Mouse (Mus musculus) forebrain, embryonic 14.5 days (tissue): Measurements from ENCODE around the gene Naa80. TPM values are rescaled to one million over a fixed set of nuclear protein-coding genes. Genes with fewer than 3 reads are reported as not detected.

Source experiments
- ATAC-seq: fragments of 200-750 bp; cut with Nextera tagmentation; 2 replicates; pipeline ENCODE4 v1.8.0; 2017; ENCODE audit warnings: mild to moderate bottlenecking, moderate library complexity
- DNase-seq: peaks from one replicate; pipeline ENCODE4 v3.0.0-alpha.2; 2015; ENCODE audit warnings: low spot score
- H3K27ac ChIP-seq: fragments of 300-500 bp; sonication (generic); 2 replicates; pipeline ENCODE4 v1.5.1; 2014; ENCODE audit warnings: low read depth, mild to moderate bottlenecking, control low read depth, low read length, moderate library complexity
- H3K27me3 ChIP-seq: fragments of 300-500 bp; sonication (generic); replicated peaks from 2 replicates; pipeline ENCODE4 v1.6.1; 2014; ENCODE audit warnings: low read length, control low read depth, mixed read lengths; ENCODE audit not compliant: control insufficient read depth, insufficient read depth
- H3K36me3 ChIP-seq: fragments of 300-500 bp; sonication (generic); 2 replicates; pipeline ENCODE4 v1.6.1; 2014; ENCODE audit warnings: low read length, control low read depth; ENCODE audit not compliant: control insufficient read depth, insufficient read depth
- H3K4me1 ChIP-seq: fragments of 300-500 bp; sonication (generic); 2 replicates; pipeline ENCODE4 v1.6.1; 2014; ENCODE audit warnings: antibody characterized with exemption, low read length, control low read depth; ENCODE audit not compliant: control insufficient read depth, insufficient read depth
- H3K4me2 ChIP-seq: fragments of 300-500 bp; sonication (generic); 2 replicates; pipeline ENCODE4 v1.6.1; 2014; ENCODE audit warnings: mild to moderate bottlenecking, control low read depth, low read length
- H3K4me3 ChIP-seq: fragments of 300-500 bp; sonication (generic); 2 replicates; pipeline ENCODE4 v1.5.1; 2014; ENCODE audit warnings: low read depth, low read length, control low read depth
- H3K9ac ChIP-seq: fragments of 300-500 bp; sonication (generic); 2 replicates; pipeline ENCODE4 v1.6.1; 2014; ENCODE audit warnings: mild to moderate bottlenecking, low read length, control low read depth, moderate library complexity
- H3K9me3 ChIP-seq: fragments of 300-500 bp; sonication (generic); replicated peaks from 2 replicates; pipeline ENCODE4 v1.6.1; 2016; ENCODE audit warnings: low read length, control low read depth, mixed read lengths; ENCODE audit not compliant: control insufficient read depth
- WGBS: fragments of 180-500 bp; shearing (Covaris S2); extraction: QIAGEN DNeasy Blood & Tissue Kit; methylation state at CpG from one replicate; pipeline ENCODE4 v1.1.7; 2014; 5-methylcytosine and 5-hydroxymethylcytosine counted together
- polyA plus RNA-seq: library from polyadenylated mRNA; unstranded; fragments of >200 nt; fragmentation: Nextera tagmentation; extraction: Ambion mirVana; gene quantifications from 2 replicates; pipeline ENCODE4 v1.2.1, GENCODE M21; 2014

The Naa80 gene
- polyA plus RNA-seq, 1 experiment from 2014 or later, result 18.7 TPM

DNA sequence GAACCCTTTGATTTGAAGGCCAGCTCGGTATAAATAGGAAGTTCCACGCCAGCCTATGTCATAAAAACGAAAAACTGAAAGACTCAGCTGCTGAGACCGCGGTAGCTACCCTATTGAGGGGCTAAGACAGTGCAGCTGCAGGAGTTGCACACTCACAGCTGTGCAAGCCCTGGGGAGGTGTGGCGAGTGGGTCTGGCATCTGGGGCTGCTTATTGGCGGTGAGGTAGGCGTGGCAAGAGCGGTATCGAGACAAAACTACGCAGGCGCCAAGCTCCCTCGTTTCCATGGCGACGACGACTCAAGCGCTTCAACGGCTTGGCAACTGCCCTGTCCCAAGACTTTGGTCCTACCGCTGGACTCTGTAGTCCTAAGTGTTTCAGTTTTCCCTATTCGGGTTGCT is 31.7 kb upstream of the Naa80 start, which contains the start of gene Zmynd10:
Gene Zmynd10, plus strand, starts transcription at position 273 of the 400 bp plus-strand sequence.
- Histone ChIP-seq H3K9me3 (no peaks in the 10 kb centered on the region), H3K9ac (peak within 1 kb of the TSS; percentile 33; the same call in 1 of the 2 replicates), H3K4me3 (peak within 1 kb of the TSS; percentile 4; the same call in 1 of the 2 replicates), H3K4me1 (peaks cover 25% of the 10 kb centered on the region), H3K36me3 (peaks cover 12% of the 10 kb centered on the region), H3K4me2 (peak within 1 kb of the TSS; percentile 44), H3K27me3 (peaks cover 18% of the 10 kb centered on the region), H3K27ac (peak within 1 kb of the TSS; percentile 44; the same call in 1 of the 2 replicates)
- DNase-seq (peak; percentile 95), ATAC-seq (peak; percentile 63)
- WGBS, result 3% methylated on average over 20 of the region's 20 CpGs

DNA sequence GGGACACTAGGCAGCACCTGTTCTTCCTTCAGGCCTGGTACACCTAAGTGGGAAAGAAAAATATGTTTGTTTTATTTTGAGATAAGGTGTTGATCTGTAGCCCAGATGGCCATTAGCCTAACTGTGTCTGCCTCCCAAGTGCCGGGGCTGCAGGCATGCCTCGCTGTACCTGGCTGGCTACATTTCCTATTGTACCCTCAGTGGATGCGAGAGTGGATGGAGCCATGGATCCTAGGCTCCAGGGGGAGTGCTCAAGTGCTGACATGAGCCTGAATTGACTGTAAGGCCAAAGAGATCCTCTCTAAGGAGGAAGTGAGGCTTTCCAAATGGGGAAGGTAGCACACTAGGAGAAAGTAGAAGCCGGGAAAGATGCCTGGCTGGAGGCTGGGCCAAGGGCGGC is 30.7 kb upstream of the Naa80 start:
- H3K4me3 ChIP-seq, result no peak overlapping the region
- peaks cover 18% of the 10 kb centered on the region for H3K4me1 ChIP-seq
- no peak overlapping the region for H3K27ac ChIP-seq
- DNase-seq, result no peak
- peaks cover 12% of the 10 kb centered on the region for H3K36me3 ChIP-seq
- H3K27me3 ChIP-seq, result peaks cover 28% of the 10 kb centered on the region
- H3K9ac ChIP-seq, result no peak overlapping the region
- H3K4me2 ChIP-seq, result no peak overlapping the region
- no peak for ATAC-seq
- H3K9me3 ChIP-seq, result no peaks in the 10 kb centered on the region
- WGBS, result 79% methylated on average over 5 of the region's 5 CpGs

DNA sequence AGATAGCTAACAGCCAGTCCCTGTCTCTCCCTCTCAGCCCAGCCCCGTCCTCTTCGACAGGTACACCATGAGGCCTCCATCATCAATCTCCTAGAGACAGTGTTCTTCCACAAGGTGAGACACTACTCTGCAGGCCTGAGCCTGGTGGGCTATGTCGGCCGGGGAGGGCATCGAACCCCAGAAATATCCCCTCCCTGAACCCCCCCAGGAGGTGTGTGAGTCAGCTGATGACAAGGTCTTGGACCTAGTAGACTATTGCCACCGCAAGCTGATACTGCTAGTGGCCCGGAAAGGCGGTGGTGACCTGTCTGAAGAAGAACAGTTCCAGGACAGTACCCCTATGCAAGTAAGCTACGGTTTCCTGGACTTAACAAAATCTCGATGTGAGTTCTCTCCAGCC is 29.9 kb upstream of the Naa80 start:
- Histone ChIP-seq H3K36me3 (peaks cover 11% of the 10 kb centered on the region), H3K4me2 (no peak overlapping the region), H3K27me3 (peaks cover 30% of the 10 kb centered on the region), H3K27ac (no peak overlapping the region), H3K4me3 (no peak overlapping the region), H3K4me1 (peaks cover 25% of the 10 kb centered on the region), H3K9ac (no peak overlapping the region), H3K9me3 (no peaks in the 10 kb centered on the region)
- DNase-seq (no peak), ATAC-seq (no peak)
- 92% methylated on average over 10 of the region's 10 CpGs for WGBS

DNA sequence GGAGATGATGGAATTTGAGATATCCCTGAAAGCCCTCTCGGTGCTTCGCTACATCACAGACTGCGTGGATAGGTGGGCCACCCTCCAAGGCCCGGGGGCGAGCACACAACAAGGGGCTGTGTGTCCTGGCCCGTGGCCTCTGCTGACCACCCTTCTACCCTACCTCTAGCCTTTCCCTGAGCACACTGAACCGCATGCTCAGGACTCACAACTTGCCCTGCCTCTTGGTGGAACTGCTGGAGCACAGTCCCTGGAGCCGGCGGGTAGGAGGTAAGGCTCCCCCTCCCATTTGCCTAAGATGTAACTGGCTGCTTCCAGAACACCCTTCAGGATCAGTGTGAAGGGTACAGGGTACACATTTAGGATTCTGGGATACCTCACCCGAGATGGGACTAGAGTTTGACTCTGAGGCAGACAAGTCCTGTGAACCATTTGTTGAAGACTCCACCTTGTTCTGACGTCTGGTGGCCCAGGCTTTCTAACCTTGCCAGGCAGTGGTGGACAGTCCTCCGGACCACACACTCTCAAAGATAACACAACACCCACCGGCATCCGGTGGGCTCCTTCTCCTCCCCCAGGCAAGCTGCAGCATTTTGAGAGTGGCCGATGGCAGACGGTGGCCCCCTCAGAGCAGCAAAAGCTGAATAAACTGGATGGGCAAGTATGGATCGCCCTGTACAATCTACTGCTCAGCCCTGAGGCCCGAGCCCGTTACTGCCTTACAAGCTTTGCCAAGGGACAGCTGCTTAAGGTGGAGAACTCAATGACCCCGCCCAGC is 29.2 kb upstream of the Naa80 start:
- Histone ChIP-seq H3K27ac (no peak overlapping the region), H3K4me3 (no peak overlapping the region), H3K9ac (no peak overlapping the region), H3K4me1 (peaks cover 26% of the 10 kb centered on the region), H3K27me3 (peaks cover 30% of the 10 kb centered on the region), H3K36me3 (peaks cover 4% of the 10 kb centered on the region), H3K9me3 (no peaks in the 10 kb centered on the region), H3K4me2 (no peak overlapping the region)
- 89% methylated on average over 20 of the region's 20 CpGs for WGBS
- ATAC-seq, result no peak
- DNase-seq, result no peak

DNA sequence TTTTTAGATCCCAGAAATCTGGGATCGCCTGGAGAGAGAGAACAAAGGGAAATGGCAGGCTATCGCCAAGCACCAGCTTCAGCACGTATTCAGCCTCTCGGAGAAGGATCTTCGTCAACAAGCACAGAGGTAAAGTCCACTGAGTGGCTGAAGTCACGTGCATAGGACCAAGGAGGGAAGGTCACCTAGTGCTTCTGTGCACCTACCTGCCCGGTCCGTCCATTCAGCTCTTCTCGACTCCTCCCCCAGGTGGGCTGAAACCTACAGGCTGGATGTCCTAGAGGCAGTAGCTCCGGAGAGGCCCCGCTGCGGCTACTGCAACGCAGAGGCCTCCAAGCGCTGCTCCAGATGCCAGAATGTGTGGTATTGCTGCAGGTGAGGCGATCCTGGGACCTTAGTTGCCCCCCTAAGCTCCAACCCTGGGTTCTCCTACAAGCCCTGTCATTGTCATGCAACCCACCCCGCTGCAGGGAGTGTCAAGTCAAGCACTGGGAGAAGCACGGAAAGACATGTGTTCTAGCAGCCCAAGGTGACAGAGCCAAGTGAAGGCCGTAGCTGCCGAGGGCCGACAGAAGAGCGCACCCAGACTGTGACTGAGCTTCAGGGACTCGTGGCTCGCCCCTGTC is 28.1 kb upstream of the Naa80 start:
- no peak for ATAC-seq
- Histone ChIP-seq H3K4me1 (peaks cover 31% of the 10 kb centered on the region), H3K9me3 (no peaks in the 10 kb centered on the region), H3K4me3 (peak overlapping the region; percentile 32; the same call in 1 of the 2 replicates), H3K9ac (no peak overlapping the region), H3K27ac (no peak overlapping the region), H3K4me2 (peak overlapping the region; percentile 89), H3K27me3 (peaks cover 30% of the 10 kb centered on the region), H3K36me3 (no peaks in the 10 kb centered on the region; the same call in 1 of the 2 replicates)
- no peak for DNase-seq
- 31% methylated on average over 23 of the region's 23 CpGs for WGBS

DNA sequence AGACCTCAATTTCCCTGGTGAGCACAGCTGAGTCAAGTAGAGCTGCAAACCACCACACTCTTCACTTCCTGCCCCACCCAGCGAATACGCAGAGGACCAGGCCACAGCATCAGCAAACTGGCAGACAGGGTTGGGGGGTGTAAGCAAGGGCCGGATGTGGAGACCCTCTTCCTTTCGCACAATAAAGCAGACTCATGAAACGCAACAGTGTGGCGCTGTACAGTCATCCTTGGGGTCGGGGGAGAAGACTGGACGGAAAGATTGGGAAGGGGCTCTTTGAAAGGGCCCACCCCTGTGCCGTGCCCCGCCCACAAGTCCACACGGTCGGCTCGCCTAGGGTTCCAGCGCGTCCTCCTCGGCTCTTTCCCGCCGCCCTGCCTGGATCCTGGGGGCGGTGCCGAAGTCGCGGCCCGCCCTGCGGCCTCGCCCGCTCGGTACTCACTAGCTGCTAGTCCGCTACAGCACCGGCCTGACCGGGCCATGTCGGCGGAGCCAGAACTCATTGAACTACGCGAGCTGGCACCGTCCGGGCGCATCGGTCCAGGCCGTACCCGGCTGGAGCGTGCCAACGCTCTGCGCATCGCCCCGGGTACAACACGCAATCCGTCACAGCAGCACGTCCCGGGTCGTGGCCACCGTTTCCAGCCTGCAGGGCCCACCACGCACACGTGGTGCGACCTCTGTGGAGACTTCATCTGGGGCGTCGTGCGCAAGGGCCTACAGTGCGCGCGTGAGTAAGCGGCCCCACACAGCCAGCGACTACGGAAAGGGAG is 27.4 kb upstream of the Naa80 start, which contains the start of gene Rassf1:
Gene Rassf1, plus strand, starts transcription at position 439 of the 773 bp plus-strand sequence.
- H3K27me3 ChIP-seq, result peaks cover 30% of the 10 kb centered on the region
- H3K4me1 ChIP-seq, result peaks cover 38% of the 10 kb centered on the region
- H3K36me3 ChIP-seq, result no peaks in the 10 kb centered on the region
- WGBS, result 1% methylated on average over 59 of the region's 63 CpGs
- H3K9ac ChIP-seq, result peak within 1 kb of the TSS; percentile 58
- peak within 1 kb of the TSS; percentile 89 for H3K4me2 ChIP-seq
- no peaks in the 10 kb centered on the region for H3K9me3 ChIP-seq
- ATAC-seq (0 out of 2 replicates have a peak, but pooled peaks have one; percentile 0), DNase-seq (no peak)
- H3K27ac ChIP-seq, result no peak within 1 kb of the TSS
- peak within 1 kb of the TSS; percentile 32 for H3K4me3 ChIP-seq

DNA sequence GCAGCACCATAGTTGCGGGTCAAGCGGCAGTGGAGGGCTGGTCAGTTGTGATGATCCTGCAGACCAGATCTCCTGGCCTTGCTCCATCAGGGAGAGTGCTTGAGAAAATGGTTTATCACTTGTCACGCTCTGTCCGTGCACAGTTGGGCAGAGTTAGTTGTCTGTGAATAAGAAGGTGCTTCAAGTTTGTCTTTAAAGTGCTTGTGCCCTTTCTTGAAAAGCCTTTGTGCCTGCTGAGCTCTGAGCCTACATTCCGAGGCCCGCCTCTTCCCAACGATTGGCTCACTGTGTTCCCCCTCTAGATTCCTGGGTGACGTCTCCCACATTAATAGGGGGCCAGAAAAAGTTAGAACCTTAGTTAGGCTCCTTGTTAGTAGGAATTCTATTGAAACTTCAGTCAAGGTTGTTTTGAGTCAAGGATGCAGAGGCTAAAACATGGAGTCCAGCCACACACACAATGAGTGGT is 26.8 kb upstream of the Naa80 start:
- Histone ChIP-seq H3K9ac (peak overlapping the region; percentile 58), H3K9me3 (no peaks in the 10 kb centered on the region), H3K36me3 (no peaks in the 10 kb centered on the region; the same call in 1 of the 2 replicates), H3K27ac (no peak overlapping the region), H3K4me2 (peak overlapping the region; percentile 89), H3K4me3 (peak overlapping the region; percentile 32), H3K27me3 (peaks cover 30% of the 10 kb centered on the region), H3K4me1 (peaks cover 35% of the 10 kb centered on the region)
- ATAC-seq (no peak), DNase-seq (no peak)
- WGBS, result 5% methylated on average over 8 of the region's 8 CpGs

DNA sequence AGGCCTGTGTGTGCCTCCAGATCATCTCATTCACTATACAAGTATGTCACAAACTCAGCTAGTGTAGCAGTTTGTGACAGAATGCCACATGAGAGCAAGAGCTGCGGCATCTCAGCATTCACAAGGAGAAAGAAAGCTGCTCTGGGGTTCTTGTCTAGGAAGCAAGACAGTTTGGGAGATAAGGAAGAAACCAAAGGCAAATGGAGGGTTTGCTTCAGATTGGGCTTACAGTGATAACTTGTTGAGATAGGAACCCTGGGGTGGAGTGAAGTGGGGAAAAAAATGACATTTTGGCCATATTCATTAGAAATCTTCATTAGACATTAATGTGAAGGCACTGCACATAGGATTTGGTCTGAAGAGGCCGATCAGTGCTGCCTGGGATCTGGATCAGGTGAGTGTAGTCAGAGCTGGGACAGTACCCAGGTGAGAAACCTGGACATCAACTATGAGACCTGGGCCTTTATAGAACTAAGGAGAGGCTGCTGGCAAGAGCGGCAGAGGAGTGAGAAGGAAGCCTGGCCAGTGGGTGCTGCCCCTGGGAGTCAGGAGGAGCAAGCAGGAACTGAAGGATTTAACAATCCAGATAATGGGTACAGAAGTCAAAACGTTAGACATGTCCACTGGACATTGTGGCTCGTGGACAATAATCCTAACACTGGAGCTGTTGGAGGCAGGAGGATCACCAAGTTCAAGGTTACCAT is 25.8 kb upstream of the Naa80 start:
- Histone ChIP-seq H3K4me3 (0 out of 2 replicates have a peak overlapping the region, but pooled peaks have one; percentile 63), H3K9ac (no peak overlapping the region)

More for the DNA sequence above, 25.8 kb upstream of the Naa80 start:
- H3K9me3 ChIP-seq, result no peaks in the 10 kb centered on the region
- H3K36me3 ChIP-seq, result peaks cover 9% of the 10 kb centered on the region
- peaks cover 30% of the 10 kb centered on the region for H3K27me3 ChIP-seq
- peaks cover 31% of the 10 kb centered on the region for H3K4me1 ChIP-seq
- no peak overlapping the region for H3K27ac ChIP-seq
- ATAC-seq (no peak), DNase-seq (no peak)
- WGBS, result 76% methylated on average over 5 of the region's 5 CpGs
- peak overlapping the region; percentile 89; the same call in 1 of the 2 replicates for H3K4me2 ChIP-seq
